Mouse (Mus musculus) stomach, postnatal 0 days (tissue): ENCODE measurements around the gene Mfsd6l. TPM values are rescaled to one million over a fixed set of nuclear protein-coding genes. Genes with fewer than 3 reads are reported as not detected.
A peak's percentile ranks its signal among the peaks of the same experiment; 100 is the strongest.

Experiments
- ATAC-seq: fragments of 200-750 bp; cut with Nextera tagmentation; 2 replicates; pipeline ENCODE4 v1.8.0; 2017; ENCODE audit not compliant: low FRiP score, low TSS enrichment
- DNase-seq: peaks from one replicate; pipeline ENCODE4 v3.0.0-alpha.2; 2016; ENCODE audit warnings: low spot score
- H3K27ac ChIP-seq: fragments of 300-500 bp; sonication (generic); replicated peaks from 2 replicates; pipeline ENCODE4 v1.5.1; 2014; ENCODE audit warnings: mild to moderate bottlenecking, control low read depth
- H3K27me3 ChIP-seq: fragments of 300-500 bp; sonication (generic); 2 replicates; pipeline ENCODE4 v1.6.1; 2014; ENCODE audit warnings: low read length; ENCODE audit not compliant: control insufficient read depth, insufficient read depth
- H3K36me3 ChIP-seq: fragments of 300-500 bp; sonication (generic); 2 replicates; pipeline ENCODE4 v1.6.1; 2014; ENCODE audit warnings: low read length, mixed read lengths; ENCODE audit not compliant: control insufficient read depth, insufficient read depth
- H3K4me1 ChIP-seq: fragments of 300-500 bp; sonication (generic); replicated peaks from 2 replicates; pipeline ENCODE4 v1.6.1; 2014; ENCODE audit warnings: antibody characterized with exemption; ENCODE audit not compliant: control insufficient read depth, insufficient read depth
- H3K4me2 ChIP-seq: fragments of 300-500 bp; sonication (generic); replicated peaks from 2 replicates; pipeline ENCODE4 v1.6.1; 2014; ENCODE audit warnings: low read depth, mild to moderate bottlenecking, control low read depth, moderate library complexity
- H3K4me3 ChIP-seq: fragments of 300-500 bp; sonication (generic); 2 replicates; pipeline ENCODE4 v1.5.1; 2014; ENCODE audit warnings: low read depth, low read length, control low read depth
- H3K9ac ChIP-seq: fragments of 300-500 bp; sonication (generic); 2 replicates; pipeline ENCODE4 v1.6.1; 2014; ENCODE audit warnings: mild to moderate bottlenecking, low read length, control low read depth, mixed read lengths
- H3K9me3 ChIP-seq: fragments of 300-500 bp; sonication (generic); 2 replicates; pipeline ENCODE4 v1.6.1; 2016; ENCODE audit warnings: low read length; ENCODE audit not compliant: control insufficient read depth
- CTCF ChIP-seq: IDR thresholded peaks from 2 replicates; pipeline ENCODE4 v1.5.1; 2016; ENCODE audit warnings: antibody characterized with exemption, low read depth, mild to moderate bottlenecking, moderate library complexity
- EP300 ChIP-seq: optimal IDR thresholded peaks from 2 replicates; pipeline ENCODE3; 2016; ENCODE audit warnings: antibody characterized with exemption
- WGBS: fragments of 180-500 bp; shearing (Covaris S2); extraction: QIAGEN DNeasy Blood & Tissue Kit; methylation state at CpG from one replicate; pipeline ENCODE4 v1.1.7; 2014; 5-methylcytosine and 5-hydroxymethylcytosine counted together
- polyA plus RNA-seq: library from polyadenylated mRNA; unstranded; fragments of >200 nt; fragmentation: Nextera tagmentation; extraction: Ambion mirVana; gene quantifications from 2 replicates; pipeline ENCODE4 v1.2.1, GENCODE M21; 2015

The Mfsd6l gene
- polyA plus RNA-seq, 1 experiment from 2014 or later, result 3.7 TPM

DNA sequence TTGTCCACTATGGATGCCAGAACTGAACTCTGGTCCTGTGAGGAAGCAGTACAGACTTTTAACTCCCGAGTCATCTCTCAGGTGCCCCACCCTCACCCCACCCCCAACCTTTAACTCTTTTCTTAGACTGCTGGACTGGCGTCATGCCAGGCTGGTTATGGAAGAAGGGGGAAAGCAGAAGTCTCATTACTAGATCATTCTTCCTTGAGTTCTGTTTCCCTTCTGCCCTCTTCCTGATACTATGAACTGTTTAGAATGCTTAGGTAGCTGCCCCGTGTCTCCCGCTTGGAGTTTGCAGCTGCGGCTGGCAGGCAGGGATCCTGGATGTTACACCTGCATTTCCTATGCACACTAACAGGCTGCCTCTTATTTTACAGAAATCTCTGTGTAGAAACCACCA is 36.2 kb upstream of the Mfsd6l start:
- no peaks in the 10 kb centered on the region for H3K36me3 ChIP-seq
- no peak overlapping the region for H3K4me3 ChIP-seq
- TF ChIP-seq CTCF (no peak), EP300 (no peak)
- H3K27ac ChIP-seq, result no peak overlapping the region
- H3K27me3 ChIP-seq, result no peaks in the 10 kb centered on the region
- H3K9ac ChIP-seq, result no peak overlapping the region
- WGBS, result 76% methylated on average over 5 of the region's 5 CpGs
- H3K4me1 ChIP-seq, result no peaks in the 10 kb centered on the region
- DNase-seq (peak; percentile 31), ATAC-seq (no peak)
- no peak overlapping the region for H3K4me2 ChIP-seq
- H3K9me3 ChIP-seq, result no peaks in the 10 kb centered on the region

DNA sequence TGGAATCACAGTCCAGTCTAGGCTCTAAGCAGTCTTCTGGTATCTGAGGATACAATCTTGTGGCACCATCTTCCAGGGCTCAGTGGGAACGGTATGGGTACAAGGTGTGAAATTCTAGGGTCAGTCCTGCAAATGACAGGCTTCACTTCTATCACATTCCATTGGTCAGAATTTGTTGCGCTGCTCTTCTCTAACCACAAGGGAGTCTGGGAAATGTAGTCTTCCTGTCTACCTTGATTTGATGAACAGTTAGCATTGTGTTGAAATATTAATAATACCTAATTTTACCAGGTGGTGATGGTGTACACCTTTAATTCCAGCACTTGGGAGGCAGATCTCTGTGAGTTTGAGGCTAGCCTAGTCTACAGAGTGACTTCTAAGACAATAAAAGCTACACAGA is 35.5 kb upstream of the Mfsd6l start:
- Histone ChIP-seq H3K36me3 (no peaks in the 10 kb centered on the region), H3K27me3 (no peaks in the 10 kb centered on the region), H3K9me3 (no peaks in the 10 kb centered on the region), H3K4me1 (no peaks in the 10 kb centered on the region), H3K4me2 (no peak overlapping the region), H3K4me3 (no peak overlapping the region), H3K9ac (no peak overlapping the region), H3K27ac (no peak overlapping the region)
- 88% methylated on average over 2 of the region's 2 CpGs for WGBS
- DNase-seq (no peak), ATAC-seq (no peak)
- no peak for TF ChIP-seq CTCF
- no peak for TF ChIP-seq EP300

DNA sequence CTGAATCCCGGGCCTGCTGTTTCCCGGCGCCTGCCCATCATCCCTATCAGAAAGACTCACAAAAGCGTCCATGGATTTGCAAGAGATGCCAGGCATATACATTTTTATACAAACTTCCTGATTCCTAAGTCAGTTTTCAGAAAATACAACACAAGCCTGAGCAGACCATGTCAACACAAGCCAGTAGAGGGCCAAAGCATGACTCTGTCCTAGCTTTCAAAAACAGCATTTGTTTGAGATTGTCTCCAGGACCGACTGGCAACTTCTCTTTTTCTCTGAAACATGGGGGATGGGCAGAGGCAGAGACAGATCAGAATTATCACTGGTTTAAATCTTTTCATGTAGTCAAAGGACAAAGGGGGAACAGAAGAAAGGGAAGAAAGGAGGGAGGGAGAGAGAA is 34.6 kb upstream of the Mfsd6l start:
- DNase-seq (no peak), ATAC-seq (no peak)
- no peak overlapping the region for H3K4me3 ChIP-seq
- no peaks in the 10 kb centered on the region for H3K4me1 ChIP-seq
- H3K27ac ChIP-seq, result no peak overlapping the region
- TF ChIP-seq CTCF (peak; percentile 30; the same call in 1 of the 2 replicates), EP300 (no peak)
- H3K27me3 ChIP-seq, result no peaks in the 10 kb centered on the region
- H3K36me3 ChIP-seq, result no peaks in the 10 kb centered on the region
- no peak overlapping the region for H3K9ac ChIP-seq
- no peak overlapping the region for H3K4me2 ChIP-seq
- 77% methylated on average over 5 of the region's 5 CpGs for WGBS
- no peaks in the 10 kb centered on the region for H3K9me3 ChIP-seq

DNA sequence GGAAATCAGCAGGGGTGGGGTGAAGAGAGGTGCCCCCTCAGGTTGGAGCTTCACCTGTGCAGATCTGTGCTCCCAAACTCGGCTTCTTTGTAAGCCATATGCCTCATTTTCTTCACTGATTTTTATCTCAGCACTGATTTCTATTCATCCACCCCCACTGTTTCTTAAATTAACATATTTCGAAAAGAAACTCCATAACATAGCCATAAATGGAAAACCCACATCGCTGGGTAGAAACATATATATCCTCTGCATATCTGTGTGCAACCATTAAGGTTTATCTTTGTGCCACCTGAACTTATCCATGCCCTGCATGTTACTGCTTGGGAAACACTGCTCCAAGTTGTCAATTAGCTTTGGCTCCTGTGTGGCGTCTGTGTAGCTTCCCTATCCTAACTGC is 29.5 kb upstream of the Mfsd6l start:
- Histone ChIP-seq H3K27me3 (no peaks in the 10 kb centered on the region), H3K4me2 (no peak overlapping the region), H3K4me1 (no peaks in the 10 kb centered on the region; the same call in 1 of the 2 replicates), H3K4me3 (no peak overlapping the region), H3K27ac (no peak overlapping the region), H3K36me3 (no peaks in the 10 kb centered on the region), H3K9me3 (no peaks in the 10 kb centered on the region), H3K9ac (no peak overlapping the region)
- ATAC-seq (no peak), DNase-seq (no peak)
- TF ChIP-seq EP300, result no peak
- TF ChIP-seq CTCF, result no peak
- 69% methylated on average over 4 of the region's 4 CpGs for WGBS

DNA sequence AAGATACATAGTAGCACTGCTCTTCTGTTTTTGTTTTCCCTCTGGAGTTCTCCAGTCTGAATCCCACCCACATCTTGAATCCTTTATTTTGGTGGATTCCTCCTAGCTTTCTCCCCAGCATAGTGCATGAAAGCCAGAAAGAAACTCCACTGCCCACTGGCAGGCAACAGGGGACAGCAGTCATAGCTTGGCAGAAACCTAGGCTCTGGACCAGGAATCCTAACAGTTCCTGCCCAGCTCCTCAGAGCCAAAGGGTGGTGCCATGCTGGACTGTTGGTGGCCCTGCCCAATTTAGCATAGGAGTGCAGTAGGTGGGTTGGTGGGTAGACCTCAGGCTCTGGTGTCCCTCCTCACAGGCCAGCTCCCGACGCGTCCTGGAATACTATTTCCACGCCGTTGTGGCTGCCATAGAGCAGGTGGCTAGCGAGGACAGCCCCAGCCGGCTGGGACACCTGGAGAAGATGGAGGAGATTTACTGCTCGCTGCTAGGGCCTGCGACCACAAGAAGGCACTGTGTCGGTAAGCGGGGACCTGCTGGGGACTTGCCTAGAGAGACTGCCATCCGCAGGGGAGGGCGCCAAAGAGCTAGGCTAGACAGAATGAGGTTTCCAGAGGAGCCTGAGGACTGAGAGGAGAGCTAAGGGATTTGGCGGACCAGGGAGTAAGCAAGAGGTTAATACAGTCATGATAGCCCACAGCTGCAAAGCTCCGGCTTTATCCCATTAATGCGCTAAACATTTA is 24.8 kb upstream of the Mfsd6l start:
- TF ChIP-seq EP300, result no peak
- TF ChIP-seq CTCF, result peak; percentile 78
- Histone ChIP-seq H3K36me3 (no peaks in the 10 kb centered on the region), H3K27ac (no peak overlapping the region), H3K9me3 (no peaks in the 10 kb centered on the region), H3K27me3 (no peaks in the 10 kb centered on the region), H3K4me2 (no peak overlapping the region), H3K4me1 (no peaks in the 10 kb centered on the region; the same call in 1 of the 2 replicates), H3K9ac (no peak overlapping the region), H3K4me3 (no peak overlapping the region)
- ATAC-seq (peak; percentile 69), DNase-seq (peak; percentile 76)
- WGBS, result 19% methylated on average over 16 of the region's 16 CpGs

DNA sequence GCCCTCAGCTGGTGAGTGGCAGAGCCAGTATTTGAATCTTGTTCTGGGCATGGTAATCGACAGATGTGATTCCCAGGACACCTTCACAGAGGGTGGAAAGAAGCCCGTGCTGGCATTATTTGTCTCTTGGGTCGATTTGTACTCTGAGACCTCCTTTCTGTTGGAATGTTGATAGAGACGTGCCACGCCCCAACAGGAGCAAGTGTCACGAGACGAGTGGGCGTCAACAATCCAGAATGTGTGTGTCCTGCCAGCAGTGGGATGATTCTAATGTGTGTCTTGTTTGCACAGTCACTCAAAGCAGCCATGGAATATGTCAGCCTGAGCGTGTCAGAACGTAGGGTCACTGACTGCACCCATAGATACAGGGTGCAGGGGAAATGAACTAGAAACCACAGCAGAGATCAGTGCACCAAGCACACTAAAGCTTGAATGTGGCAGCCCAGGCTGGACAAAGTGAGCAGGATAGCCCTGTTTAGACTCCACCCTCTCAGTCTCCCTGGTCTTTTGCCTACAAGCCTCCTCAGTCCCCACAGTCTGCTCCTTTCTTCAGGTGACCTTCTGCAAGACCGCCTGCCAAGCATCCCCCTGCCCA is 23.9 kb upstream of the Mfsd6l start:
- ATAC-seq, result no peak
- Histone ChIP-seq H3K4me1 (no peaks in the 10 kb centered on the region; the same call in 1 of the 2 replicates), H3K27me3 (no peaks in the 10 kb centered on the region), H3K4me2 (no peak overlapping the region), H3K9me3 (no peaks in the 10 kb centered on the region), H3K27ac (no peak overlapping the region), H3K4me3 (no peak overlapping the region), H3K36me3 (no peaks in the 10 kb centered on the region), H3K9ac (no peak overlapping the region)
- TF ChIP-seq CTCF (no peak), EP300 (no peak)
- no peak for DNase-seq
- 45% methylated on average over 11 of the region's 11 CpGs for WGBS
